Mouse (Mus musculus): Measurements from ENCODE around the gene 1700029H14Rik.

GRCm38 (mm10) chr8:13611702-13612101, 49.4 kb upstream of the 1700029H14Rik start:
- TF ChIP-seq CTCF (conservative IDR thresholded peaks at IDR 0.05; ENCODE audit: insufficient read depth, insufficient read length, low read depth, low read length) (no peak), POLR2A (IDR thresholded peaks at IDR 0.05; ENCODE audit: low read depth, low read length) (no peak)

All from kidney, adult 2 months (tissue).